Mouse (Mus musculus): ENCODE data around the gene Gm9913. TPM values are rescaled to one million over a fixed set of nuclear protein-coding genes. Genes with fewer than 3 reads are reported as not detected.

Gene Gm9913
- 0.16 TPM in 1 of 2 replicates, not detected in the other for polyA plus RNA-seq (2021; fragmentation: Nextera tagmentation)
- long read RNA-seq, experiment 1 = 0 reads
- long read RNA-seq, experiment 2 = 0 reads

DNA sequence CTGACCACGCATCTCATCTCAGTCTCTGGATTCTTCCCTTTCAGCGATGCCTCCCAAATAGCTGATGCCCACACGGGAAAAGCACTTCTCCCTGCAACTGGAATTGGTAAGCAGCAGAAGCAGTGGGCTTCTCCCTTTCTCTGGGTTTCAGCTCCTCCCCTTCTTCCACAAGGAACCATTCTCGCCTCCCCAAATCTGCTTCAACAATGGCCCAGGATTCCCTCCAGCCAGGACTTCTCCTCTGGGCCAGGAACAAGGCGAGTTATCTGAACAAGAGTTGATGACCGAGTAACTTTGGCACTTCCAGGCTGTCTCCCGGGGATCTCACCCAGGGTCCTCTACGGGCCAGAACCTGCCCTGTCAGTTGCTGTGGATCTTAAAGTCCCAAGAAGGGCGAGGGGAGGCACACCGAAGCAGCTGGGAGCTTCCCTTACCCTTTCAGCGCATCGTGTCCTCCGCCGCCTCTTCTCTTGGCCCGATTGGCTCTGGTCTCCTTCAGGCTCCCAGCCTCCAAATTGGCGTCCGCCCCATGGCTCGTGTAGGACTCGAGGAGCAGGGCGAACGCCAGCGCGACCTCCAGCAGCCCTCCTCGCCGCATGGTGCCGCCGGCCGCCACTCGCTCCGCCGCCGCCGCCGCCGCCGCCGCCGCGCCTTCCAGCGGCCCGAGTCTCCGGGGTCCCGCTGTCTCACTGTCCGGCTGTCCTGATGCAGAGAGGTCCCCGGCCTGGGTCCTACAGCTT is at the start of gene Gm9913:
Gene Gm9913, plus strand, starts transcription at position 84 of the 740 bp plus-strand sequence.

DNA sequence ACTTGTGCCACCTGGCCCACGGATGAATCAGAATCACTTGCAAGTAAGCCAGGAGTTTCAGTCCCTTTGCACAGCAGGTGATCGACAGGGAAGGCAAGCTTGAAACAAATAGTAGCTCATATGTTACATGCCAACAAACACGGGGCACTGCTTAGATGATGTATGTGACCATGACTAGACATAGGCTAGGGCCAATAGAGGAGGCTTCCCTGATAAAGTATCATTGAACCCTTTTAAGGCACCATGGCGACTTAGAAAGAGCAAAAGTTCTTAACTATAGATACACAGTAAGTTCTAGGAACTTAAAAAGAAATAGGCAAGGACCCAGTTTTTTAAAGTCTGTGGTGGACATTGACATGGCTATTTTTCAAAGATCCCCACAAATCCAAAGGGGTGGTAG is 3.0 kb downstream of the Gm9913 start, which contains the start of gene Fbn1:
Gene Fbn1, minus strand, starts transcription at position 101 of the 400 bp plus-strand sequence.

Other genes starting within 250 kb of the Gm9913 start
- 0.41 and 0.44 TPM in 2 replicates for gene Fbn1, start 2.9 kb downstream of the Gm9913 start, polyA plus RNA-seq (2021; fragmentation: Nextera tagmentation)
- gene Cep152, start 120.0 kb downstream of the Gm9913 start, polyA plus RNA-seq (2021; fragmentation: Nextera tagmentation) = 0.40 and 0.48 TPM in 2 replicates
- gene Eid1, start 168.0 kb downstream of the Gm9913 start, polyA plus RNA-seq (2021; fragmentation: Nextera tagmentation) = 37.8 and 42.8 TPM in 2 replicates
- 1.2 and 1.3 TPM in 2 replicates for gene Shc4, start 219.1 kb downstream of the Gm9913 start, polyA plus RNA-seq (2021; fragmentation: Nextera tagmentation)

All from layer of hippocampus, adult 6 months (tissue).